Mouse (Mus musculus) heart, postnatal 25 days (tissue): ENCODE results near the gene Wt1. TPM values are rescaled to one million over a fixed set of nuclear protein-coding genes. Genes with fewer than 3 reads are reported as not detected.

ENCODE experiments used
- DNase-seq: peaks from one replicate; pipeline ENCODE4 v3.0.0; 2022; ENCODE audit warnings: low spot score
- intact Hi-C: fragments of 180-260 bp; cut with DNase I; formaldehyde crosslinking; loops from one replicate; pipeline ENCODE4 v1.15.1; 2025
- total RNA-seq, 2 experiments: library from RNA; stranded (reverse); gene quantifications; 2 replicates each; pipeline ENCODE4 v1.2.3; 2021

Gene Wt1
- total RNA-seq, 2 experiments from 2014 or later, result 6.0 to 6.6 TPM

DNA sequence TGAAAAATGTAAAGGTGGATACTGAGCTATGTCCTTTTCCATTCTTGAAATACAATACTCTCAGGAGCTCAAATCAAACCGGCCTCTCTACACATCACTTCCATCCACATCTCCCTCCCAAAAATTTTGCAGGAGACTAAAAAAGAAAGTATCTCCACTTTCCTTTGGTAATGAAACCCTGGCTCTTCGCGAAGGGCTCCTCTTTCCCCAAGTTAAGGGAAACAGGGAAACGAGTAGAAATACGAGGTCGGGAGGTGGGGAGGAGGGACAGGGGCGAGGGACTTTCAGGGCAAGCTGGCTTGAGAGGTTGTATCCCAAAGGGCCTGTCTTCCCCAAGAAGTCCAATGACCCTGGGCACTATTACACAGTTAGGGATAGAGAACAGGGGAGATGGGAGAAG, 1.9 kb upstream of the Wt1 start:
- no peak for DNase-seq
- intact Hi-C loops, result loop anchor here (10.0 kb wide), 1 partner anchor 550 kb away; no protein-coding TSS in a partner anchor

GRCm38 (mm10) chr2:105125205-105125604, 1.1 kb upstream of the Wt1 start:
- DNase-seq, result no peak
- intact Hi-C loops, result loop anchor here (5.0 to 10.0 kb wide), 3 partner anchors 108 to 550 kb away; partner anchors contain the start of genes Eif3m and Qser1

- DNase-seq, result no peak
- intact Hi-C loops, result loop anchor here (5.0 to 10.0 kb wide), 3 partner anchors 108 to 549 kb away; partner anchors contain the start of genes Eif3m and Qser1
Observed at GRCm38 (mm10) chr2:105125641-105126040, 688 bp upstream of the Wt1 start.

- no peak for DNase-seq
- intact Hi-C loops, result loop anchor here (5.0 to 10.0 kb wide), 3 partner anchors 110 to 548 kb away; partner anchors contain the start of genes Eif3m and Qser1
Observed at GRCm38 (mm10) chr2:105126691-105127530, 582 bp downstream of the Wt1 start.

DNA sequence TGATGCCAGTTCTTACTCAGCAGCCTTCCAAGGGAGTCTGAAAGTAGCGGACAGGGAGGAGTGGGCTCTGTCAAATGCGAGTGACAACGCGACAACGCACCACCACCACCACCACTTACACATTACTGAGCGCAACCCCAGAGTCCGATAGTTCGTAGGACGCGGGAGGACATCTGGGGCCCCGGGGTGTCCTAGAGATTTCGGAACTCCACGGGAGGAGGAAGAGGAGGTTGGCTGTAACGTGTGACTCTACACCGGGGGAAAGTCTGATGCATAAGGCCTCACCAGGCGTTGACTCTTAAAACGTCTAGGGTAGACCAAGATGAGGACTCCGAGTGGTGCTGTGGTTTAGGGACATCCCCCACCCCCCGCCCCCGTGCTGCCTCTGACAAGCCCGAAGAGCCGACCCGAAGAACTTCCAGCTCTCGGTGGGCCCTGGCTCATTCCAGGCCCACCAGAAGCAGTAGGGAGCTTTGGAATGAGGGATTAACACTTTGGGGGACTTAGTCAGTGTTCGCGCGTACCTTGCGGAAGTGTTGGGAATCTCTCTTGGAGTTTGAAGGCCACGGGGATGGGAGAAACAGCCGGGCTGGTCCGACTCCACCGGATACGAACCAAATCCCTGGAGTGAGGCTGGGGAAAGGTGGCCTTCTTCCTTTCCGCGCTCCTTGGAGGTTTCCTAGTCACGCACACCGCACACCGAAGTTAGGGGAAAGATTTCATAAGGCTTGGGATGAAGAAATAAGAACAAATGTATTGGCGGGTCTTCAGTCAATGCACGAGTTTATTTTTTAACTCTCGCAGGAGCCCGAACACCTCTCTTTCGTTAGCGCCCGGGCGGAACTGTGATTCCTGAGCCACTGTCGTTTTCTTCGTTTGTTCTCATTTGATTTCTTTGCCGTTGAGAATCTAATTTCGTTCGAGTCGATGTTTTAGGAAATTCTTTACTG, 1.5 kb downstream of the Wt1 start:
- no peak for DNase-seq
- intact Hi-C loops, result loop anchor here (5.0 to 10.0 kb wide), 3 partner anchors 111 to 547 kb away; partner anchors contain the start of genes Eif3m and Qser1

GRCm38 (mm10) chr2:105128564-105128963, 2.2 kb downstream of the Wt1 start:
- no peak for DNase-seq
- intact Hi-C loops, result loop anchor here (5.0 to 10.0 kb wide), 3 partner anchors 111 to 546 kb away; partner anchors contain the start of genes Eif3m and Qser1

- peak; percentile 43 for DNase-seq
- intact Hi-C loops, result no loop called here
Observed at GRCm38 (mm10) chr2:105130351-105131060, 4.2 kb downstream of the Wt1 start.

- DNase-seq, result no peak
- intact Hi-C loops, result no loop called here
Observed at GRCm38 (mm10) chr2:105131061-105131810, 4.9 kb downstream of the Wt1 start.

DNA sequence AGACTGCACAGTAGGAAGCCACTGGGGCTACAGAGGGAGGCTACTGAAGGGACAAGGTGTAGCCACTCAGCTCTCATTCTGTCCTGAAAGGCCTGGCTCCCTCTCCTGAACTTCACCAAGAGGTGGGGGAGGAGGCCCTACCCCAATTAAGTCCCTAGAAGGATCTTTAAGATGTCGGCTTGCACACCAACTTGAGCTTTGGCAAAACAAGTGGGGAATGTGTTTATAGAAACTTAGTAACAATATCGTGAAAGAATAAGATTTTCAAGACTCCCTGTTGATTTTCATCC, 5.4 kb downstream of the Wt1 start:
- DNase-seq, result no peak
- intact Hi-C loops, result no loop called here

GRCm38 (mm10) chr2:105132300-105132699, 6.0 kb downstream of the Wt1 start:
- intact Hi-C loops, result no loop called here
- DNase-seq, result no peak

- intact Hi-C loops, result no loop called here
- DNase-seq, result no peak
Observed at GRCm38 (mm10) chr2:105132933-105133795, 6.8 kb downstream of the Wt1 start.

- peak; percentile 58 for DNase-seq
Observed at GRCm38 (mm10) chr2:105134296-105134695, 8.0 kb downstream of the Wt1 start.

DNA sequence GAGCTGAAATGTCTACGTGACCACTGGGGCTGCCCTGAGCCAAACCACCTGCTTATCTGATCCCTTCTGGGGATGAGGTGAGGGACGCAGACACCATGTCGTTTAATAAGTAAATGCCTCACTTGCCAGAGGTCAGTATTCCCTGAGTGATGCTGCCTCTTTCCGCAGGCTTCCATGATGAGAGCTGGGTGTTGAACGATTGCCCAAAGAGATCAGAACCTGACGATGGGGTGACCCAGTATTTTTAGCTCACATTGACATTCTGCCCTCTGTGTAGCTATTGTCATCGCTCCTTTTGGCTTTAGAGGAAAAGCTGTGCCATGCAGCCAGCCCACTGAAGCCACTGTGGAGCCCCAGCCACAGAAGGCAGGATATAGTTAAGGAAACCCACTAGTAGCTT, 13.1 kb downstream of the Wt1 start:
- no peak for DNase-seq
- intact Hi-C loops, result no loop called here

More at GRCm38 (mm10) chr2:105134296-105134695, 8.0 kb downstream of the Wt1 start:
- intact Hi-C loops, result no loop called here

- intact Hi-C loops, result no loop called here
Observed at GRCm38 (mm10) chr2:105141371-105141770, 15.0 kb downstream of the Wt1 start.

DNA sequence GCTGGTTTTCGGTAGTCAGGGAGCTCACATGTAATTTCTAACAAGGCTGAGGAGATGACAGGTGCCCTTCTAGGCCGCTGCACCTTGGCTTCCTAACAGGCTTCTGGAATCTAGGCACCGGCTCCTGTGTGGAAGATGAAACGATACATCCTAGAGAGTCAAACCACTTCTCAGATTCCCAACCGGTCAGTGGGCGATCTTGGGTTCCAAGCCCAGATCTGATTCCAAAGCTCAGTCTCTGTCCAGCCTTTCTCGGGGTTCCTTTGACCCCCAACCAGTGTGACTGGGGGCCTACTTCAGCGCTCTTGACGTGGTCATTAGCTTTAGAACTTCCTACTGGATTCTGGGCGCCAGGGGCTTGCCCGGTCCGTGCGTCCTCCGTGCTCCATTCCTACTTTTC, 17.4 kb downstream of the Wt1 start:
- no peak for DNase-seq
- intact Hi-C loops, result no loop called here

More at GRCm38 (mm10) chr2:105141371-105141770, 15.0 kb downstream of the Wt1 start:
- no peak for DNase-seq

DNA sequence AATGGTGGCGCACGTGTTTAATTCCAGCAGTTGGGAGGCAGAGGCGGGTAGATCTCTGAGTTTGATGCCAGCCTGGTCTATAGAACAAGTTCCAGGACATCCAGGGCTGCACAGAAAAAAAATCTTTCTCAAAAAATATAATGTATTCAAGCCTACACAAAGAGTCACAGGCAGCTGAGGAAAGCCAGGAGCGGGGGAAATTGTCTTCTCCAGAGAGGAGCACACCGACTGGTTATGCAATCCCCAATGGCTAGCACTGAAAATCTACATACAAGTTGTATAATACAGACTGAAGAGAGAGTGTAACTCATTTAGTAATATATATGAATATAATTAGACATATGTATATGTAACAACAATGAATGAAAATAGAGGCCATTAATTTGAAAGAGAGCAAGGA, 25.2 kb downstream of the Wt1 start:
- intact Hi-C loops, result no loop called here
- no peak for DNase-seq

- DNase-seq, result no peak
- intact Hi-C loops, result no loop called here
Observed at GRCm38 (mm10) chr2:105153046-105153445, 26.7 kb downstream of the Wt1 start.

- intact Hi-C loops, result no loop called here
- DNase-seq, result no peak
Observed at GRCm38 (mm10) chr2:105160949-105161348, 34.6 kb downstream of the Wt1 start.
